Mouse (Mus musculus) ZHBTc4 (cell line): ENCODE measurements around the gene Map3k1.

ENCODE experiments used
- DNase-seq: peaks from one replicate; pipeline ENCODE4 v3.0.0-alpha.2; 2011; ENCODE audit warnings: low read depth, low spot score

The Map3k1 gene

DNA sequence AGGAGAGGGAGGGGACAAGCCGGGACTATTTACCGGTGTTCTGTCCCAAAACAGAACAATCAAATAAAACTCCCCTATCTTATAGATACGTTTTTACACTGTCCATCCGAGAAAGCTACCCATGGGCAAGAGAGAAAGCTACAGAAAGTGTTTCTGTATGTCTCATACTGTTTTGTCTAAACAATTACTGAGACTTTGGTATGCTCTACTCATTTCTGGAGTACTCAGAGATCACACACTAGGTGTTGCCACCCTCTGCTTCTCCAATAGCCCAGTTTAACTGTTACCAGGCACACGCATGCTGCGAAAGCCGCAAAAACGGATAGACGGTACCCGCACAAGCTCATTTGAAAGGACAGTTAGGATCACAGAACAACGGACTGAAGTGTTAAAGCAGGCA, 17.2 kb downstream of the Map3k1 start:
- no peak for DNase-seq

DNA sequence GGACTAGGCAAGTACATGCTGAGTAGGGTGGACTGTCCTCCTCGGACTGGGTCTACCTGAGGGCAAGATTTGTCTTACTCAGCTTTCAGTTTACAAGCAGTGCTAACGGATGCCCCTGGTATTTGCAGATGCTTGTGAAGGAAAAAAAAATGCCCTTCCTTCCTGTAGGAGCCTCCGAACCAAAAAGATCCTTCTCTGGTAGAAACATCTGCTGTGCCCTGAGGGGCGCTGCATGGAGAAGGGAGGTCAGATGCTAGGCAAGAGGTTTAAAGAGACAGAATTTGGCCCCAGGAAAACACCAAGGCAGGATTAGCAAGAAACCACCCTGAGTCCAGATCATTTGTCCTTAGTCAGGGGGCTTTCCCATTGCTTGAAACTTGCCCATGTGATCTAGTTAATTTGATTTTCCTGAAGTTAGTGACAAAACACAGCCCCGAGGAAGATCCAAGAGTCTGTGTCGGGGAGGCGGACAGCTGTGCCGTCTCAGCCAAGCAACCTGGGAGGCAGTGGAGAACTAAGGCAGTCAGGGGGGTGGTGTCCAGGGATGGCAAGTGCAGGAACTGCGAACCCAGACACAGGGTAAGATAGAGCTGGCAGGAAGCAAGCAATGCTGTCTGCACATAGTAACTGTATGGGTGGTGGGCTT, 19.2 kb downstream of the Map3k1 start:
- no peak for DNase-seq

DNA sequence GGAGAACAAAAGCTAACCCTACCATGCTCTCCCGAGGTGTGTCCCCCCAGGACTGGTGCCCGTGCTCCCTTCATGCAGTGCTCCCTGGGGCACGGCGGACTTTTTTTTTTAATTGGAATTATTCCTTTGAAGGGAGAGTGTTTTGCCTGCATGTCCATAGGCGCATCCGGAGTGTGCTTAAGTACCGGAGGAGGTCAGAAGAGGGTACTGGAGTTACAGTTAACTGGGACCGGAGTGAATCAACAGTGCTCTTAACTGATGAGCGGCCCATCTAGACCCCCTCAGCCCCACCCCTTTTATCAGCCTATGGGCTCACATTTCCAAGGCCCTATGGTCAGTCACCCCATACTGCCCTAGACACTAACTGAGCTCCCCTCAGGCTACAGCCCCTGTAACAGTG, 19.9 kb downstream of the Map3k1 start:
- DNase-seq = no peak

- peak; percentile 83 for DNase-seq
These were observed 20.8 kb downstream of the Map3k1 start for GRCm38 (mm10) chr13:111787857-111788619.

DNA sequence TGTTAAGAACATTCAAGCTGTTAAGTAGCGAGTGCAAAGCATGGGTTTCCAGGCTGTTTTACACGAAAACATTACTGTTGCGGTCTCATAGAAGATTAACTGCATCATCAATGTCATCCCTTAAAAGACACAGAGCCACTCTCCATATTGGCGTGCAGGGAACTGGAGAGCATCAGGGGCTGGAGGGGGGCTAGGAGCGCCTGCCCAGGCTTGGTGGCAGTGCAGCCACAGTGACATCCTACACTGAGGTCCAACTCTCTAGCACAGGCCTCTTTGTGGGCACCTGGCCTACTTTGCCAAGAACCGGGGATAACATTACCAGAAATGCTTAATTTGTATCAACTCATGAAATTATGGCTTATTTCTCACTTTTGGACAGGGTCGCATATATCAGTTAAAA, 22.2 kb downstream of the Map3k1 start:
- no peak for DNase-seq

DNA sequence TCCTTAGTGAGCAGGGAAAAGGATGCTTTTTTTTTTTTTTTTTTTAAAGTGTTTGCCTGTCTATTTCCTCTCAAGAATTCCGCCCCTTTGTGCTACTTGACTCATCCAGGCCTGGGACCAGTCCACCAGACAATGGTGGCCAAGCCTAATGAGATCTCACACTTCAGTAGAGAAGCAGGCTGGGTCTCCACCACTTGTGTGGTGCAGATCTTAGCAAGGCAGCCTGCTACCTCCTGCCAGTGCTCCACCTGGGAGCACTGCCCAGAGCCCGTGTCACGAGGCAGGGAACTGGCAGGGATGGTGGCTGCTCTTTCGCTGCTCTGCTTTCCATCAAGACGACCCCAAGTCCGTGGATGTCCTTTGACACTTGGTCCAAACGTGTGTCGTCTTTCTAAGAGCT, 25.3 kb downstream of the Map3k1 start:
- no peak for DNase-seq

DNA sequence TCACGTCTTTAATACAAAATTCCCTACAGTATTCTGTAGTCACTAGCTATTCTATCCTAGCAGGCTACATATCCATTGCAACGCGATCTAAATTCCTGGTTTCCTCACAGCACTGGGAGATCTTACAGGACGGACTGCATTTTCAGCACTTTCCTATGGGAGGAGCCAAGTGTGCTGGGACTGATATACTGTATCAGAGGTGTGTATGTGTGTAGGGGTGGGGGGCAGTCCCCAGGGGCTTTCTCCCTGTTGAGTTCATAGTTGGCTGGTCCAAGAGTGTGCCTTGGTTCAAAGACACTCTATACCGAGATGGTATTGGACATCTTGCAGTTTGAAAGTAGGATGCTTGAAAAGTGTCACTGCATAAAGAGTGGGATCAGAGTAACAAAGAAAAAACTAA, 29.3 kb downstream of the Map3k1 start:
- no peak for DNase-seq

DNA sequence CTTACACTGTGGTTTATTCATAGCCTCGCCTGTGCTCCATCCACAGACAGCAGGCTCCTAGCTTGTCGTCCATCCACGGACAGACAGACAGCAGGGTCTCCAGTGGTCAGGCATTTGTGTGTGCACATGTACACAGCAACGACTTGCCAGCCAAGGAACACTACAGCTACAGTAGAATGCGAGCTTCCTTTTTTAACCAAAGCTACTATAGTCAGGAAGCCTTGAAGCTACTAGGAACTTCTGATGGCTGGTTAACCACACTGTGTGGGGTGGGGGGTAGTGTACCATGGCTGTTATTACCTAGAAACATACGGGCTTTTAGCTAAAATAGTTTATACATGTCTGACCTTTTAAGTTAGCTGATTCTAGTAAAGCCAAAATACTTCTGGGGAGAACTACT, 30.2 kb downstream of the Map3k1 start:
- DNase-seq = no peak

DNA sequence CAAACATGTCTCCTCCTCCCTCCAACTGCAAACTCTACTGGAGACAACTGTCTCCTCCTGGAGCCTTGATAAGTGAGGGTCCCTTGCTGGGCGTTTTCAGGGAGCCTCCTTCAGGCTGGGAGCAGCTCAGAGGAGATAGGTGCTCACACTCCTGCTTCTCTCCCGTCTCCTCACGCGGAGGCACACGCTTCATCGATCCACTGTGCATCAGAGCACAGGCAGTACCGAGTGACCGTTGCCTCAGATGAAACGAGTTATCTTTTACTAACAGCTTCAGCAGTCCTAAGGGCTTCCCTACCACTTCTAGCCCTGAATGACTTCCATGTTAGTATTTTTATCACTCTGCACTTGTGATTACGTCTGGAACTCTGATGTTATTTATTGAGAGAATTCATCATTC, 30.9 kb downstream of the Map3k1 start:
- no peak for DNase-seq

GRCm38 (mm10) chr13:111777179-111777578, 31.6 kb downstream of the Map3k1 start:
- no peak for DNase-seq

- no peak for DNase-seq
These were observed 36.7 kb downstream of the Map3k1 start for GRCm38 (mm10) chr13:111772075-111772474.

DNA sequence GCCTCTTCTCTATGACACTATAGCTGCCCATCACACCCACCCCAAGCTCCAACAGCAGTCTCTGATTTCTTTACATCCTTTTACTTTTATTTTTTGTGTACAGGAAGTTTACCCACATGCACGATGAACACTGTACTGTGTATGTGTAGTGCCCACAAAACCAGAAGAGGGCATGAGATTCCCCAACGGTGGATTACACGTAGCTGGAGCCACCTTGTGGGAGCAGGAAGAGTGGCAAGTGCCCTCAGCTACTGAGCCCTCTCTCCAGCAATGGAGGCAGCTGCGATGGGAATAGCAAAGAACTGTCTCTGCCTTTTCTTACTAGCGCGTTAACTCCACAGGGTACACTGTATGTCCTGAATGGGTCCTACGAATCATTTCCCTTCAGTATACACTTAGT, 37.6 kb downstream of the Map3k1 start:
- peak; percentile 80 for DNase-seq

DNA sequence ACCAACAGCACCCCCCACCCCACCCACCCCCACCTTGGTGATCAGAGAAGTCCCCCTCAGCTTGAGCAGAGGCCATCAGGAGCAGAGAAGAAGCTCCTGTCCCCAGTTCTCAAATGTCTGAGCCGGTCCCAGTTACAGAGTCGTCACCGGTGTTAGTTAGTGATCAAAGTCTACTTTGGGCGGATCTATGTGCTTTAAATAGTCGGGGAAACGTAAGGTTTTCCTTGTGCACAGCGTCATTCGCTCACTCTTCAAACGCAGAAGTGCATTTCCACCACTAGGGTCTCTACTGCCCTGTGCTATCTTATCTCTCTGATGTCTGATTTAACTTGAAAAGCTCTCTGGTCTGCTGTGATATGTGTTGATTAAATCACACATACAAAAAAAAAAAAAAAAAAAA, 38.0 kb downstream of the Map3k1 start:
- DNase-seq = no peak

DNA sequence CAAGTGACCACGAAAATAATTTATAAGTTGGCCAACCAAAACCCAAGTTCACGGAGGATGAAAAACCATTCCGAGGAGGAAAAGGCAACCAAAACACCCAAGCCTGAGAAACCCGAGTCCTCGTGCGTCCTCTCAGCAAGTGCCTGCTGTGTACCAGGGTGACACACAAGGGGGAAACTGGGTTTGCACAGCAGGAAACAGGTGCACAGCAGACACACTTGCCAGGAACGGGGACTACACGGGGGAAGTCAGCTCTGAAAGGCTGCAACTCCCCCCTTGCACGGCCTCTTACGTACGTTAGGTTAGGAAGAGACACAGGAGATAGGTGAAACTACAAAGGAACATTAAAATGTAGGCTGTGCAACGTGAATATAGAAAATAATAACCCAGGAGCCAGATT, 46.3 kb downstream of the Map3k1 start:
- no peak for DNase-seq

GRCm38 (mm10) chr13:111756986-111757385, 51.8 kb downstream of the Map3k1 start:
- DNase-seq = no peak

GRCm38 (mm10) chr13:111755937-111756336, 52.9 kb downstream of the Map3k1 start:
- DNase-seq = no peak

GRCm38 (mm10) chr13:111755377-111755776, 53.4 kb downstream of the Map3k1 start:
- no peak for DNase-seq

- no peak for DNase-seq
These were observed 55.5 kb downstream of the Map3k1 start for GRCm38 (mm10) chr13:111753321-111753720.

DNA sequence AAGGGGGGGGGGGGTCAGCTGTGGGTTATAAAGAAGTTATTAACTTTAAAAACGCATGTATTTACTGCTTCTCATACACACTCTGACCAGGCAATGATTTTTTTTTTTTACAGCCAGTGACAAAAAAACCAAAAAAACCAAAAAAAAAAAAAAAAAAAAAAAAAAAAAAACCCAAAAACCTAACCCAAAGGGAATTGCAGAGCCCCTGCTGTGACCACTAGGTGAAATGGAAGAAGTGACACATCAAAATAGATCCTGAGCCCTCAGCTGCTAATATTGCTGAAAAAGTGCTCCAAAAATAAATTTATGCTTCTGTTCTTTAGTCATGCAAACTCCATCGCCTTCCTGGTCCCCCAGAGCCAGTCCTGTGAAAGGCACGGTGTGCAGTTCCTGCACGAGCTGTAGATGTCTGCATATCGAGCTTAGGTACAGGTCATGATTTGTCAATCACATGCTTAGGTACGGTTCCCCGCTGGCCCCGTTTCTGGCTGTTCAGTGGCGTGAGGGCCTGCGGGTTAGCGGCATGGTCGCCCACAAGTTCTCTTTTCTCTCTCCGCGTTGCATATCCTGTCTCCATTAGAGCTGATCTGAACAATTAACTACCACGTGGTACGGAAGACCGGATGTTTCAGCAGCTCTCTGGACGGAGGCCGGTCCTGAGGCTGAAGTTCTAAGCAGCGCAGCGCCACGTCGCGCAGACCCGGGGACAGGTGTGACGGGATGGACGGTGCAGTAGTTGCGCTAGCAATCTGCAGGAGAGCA, 60.3 kb downstream of the Map3k1 start:
- DNase-seq = peak; percentile 69

DNA sequence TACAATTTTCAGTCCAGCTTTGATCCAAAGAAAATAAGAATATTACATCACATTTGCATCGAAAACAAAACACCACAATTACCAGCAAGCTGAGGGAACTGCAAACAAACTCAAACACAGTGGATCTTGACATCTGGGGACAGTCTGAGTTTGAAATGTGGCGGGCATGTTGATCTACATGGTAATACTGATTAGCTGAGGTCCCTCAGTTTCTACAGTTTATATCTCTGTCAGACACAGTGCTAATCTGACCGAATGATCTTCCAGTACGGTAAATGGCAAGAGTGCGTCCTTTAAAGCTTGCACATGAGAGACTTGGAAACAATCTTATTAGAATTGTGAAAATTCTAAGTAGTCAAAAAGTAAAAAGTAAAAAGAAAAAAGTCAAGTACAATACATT, 62.0 kb downstream of the Map3k1 start:
- DNase-seq = no peak

DNA sequence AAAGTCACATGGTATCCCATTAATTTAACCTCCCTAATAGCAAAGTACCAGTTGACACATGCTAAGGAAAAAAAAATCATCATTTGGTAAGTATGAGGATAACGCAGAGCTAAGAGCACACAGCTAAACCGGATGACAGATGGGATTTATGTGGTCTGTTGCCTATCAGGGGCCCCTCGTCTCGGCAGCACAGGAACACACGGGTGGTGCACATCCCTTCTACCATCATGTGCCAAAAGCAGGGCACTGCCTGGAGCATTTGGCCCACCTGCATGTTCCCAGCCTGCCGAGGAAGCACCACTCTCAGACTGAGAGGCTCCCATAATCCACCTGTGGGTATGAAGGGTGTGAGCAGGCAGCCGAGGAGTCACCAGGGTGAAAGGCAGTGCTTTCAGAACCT, 63.6 kb downstream of the Map3k1 start:
- DNase-seq = no peak

- DNase-seq = no peak
These were observed 64.4 kb downstream of the Map3k1 start for GRCm38 (mm10) chr13:111744233-111745000.
